Mouse (Mus musculus) layer of hippocampus, postnatal 14 days (tissue): ENCODE data around the gene Ska2. TPM values are rescaled to one million over a fixed set of nuclear protein-coding genes. Genes with fewer than 3 reads are reported as not detected.

Experiments
- DNase-seq, 2 experiments: peaks; one replicate each; pipeline ENCODE4 v3.0.0; 2021 to 2022; ENCODE audit warnings: low spot score in 2 of 2, mixed read lengths in 1 of 2
- microRNA-seq, 2 experiments: library from miRNA; unstranded; fragments of <30 nt; microRNA quantifications; one replicate each; pipeline ENCODE4 v1.2.0; 2021
- total RNA-seq, 2 experiments: library from RNA; stranded (reverse); gene quantifications; 2 replicates each; pipeline ENCODE4 v1.2.3; 2021

The Ska2 gene
- total RNA-seq, 2 experiments from 2014 or later, result 13.1 to 14.1 TPM

DNA sequence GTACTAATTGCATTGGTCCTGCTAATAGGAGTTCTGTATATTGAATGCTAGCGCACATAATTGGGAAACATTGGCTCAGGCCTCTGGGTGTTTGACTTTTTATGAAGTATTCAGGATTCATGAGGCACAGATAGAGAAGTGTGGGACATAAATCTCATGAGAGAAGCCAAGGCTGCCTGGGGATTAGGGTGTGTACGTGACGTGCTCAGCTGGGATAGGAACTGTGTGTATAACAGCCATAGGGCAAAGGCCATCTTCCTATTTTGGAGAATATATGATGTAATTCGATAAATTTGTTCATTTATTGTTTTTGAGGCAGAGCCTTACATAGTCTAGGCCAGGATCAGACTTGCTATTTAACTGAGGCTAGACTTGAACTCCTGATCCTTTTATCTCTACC is 53.7 kb downstream of the Ska2 start:
- DNase-seq, result no peak

DNA sequence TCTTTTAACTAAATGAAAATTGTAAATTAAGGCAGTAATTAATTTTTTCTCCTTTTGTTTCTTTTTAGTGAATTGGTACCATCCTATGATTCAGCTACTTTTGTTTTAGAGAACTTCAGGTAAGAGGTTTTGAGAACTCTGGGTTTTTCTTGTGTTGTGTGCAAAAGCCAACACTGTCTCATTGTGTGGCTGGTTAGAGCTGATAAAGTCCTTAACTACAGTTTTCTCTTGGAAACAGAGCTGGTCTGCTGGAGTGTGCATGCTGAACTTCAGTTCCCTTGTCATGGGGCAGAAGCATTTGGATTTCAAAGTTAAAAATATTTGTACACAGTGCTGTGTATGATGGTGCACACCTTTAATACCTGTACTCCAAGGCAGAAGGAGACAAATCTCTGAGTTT is 54.7 kb downstream of the Ska2 start:
- DNase-seq, result no peak

DNA sequence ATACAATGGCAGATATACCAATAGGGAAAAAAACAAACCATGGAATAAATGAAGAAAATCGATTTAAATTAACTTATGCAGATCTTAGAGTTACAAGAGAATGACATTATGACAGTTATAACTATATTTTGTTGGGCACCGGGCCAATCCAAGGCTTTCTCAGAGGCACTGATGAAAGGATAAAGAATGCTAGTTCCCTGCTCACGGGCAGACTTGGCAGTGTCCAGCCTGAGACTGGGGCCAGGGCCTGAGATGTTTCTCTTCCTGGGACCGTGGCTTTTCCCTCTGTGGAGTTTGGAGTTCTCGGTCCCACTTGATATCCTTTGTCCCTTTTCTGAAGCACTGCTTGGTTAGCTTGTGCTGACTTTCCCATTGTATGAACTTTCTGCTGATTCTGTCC is 64.6 kb downstream of the Ska2 start:
- no peak for DNase-seq

Small RNA genes within 50 kb of the gene (microRNA-seq; reads per million reads assigned to microRNA genes)
- gene Mir301, result 24.6 to 922 reads per million in 2 experiments

Other genes starting within 250 kb of the Ska2 start
- 10 to 100 TPM; 20.5 to 21.9 TPM for gene Ypel2, start 115.5 kb upstream of the Ska2 start, total RNA-seq
- gene Gdpd1, start 35.2 kb upstream of the Ska2 start, total RNA-seq, result 10 to 100 TPM; 53.5 to 54.8 TPM
- gene Smg8, start 22.5 kb upstream of the Ska2 start, total RNA-seq, result 10 to 100 TPM; 14.5 to 16.1 TPM
- gene Prr11, start 526 bp upstream of the Ska2 start, total RNA-seq, result 1 to 10 TPM in 1 of 2 experiments, under 1 TPM in 1; 0.69 to 1.4 TPM
- gene Trim37, start 17.8 kb downstream of the Ska2 start, total RNA-seq, result 100 to 1,000 TPM; 170 to 186 TPM
- 100 to 1,000 TPM; 303 to 329 TPM for gene Ppm1e, start 249.8 kb downstream of the Ska2 start, total RNA-seq